Comparison of ENCODE assay signal across 8 mouse cellular contexts in the genomic region with DNA sequence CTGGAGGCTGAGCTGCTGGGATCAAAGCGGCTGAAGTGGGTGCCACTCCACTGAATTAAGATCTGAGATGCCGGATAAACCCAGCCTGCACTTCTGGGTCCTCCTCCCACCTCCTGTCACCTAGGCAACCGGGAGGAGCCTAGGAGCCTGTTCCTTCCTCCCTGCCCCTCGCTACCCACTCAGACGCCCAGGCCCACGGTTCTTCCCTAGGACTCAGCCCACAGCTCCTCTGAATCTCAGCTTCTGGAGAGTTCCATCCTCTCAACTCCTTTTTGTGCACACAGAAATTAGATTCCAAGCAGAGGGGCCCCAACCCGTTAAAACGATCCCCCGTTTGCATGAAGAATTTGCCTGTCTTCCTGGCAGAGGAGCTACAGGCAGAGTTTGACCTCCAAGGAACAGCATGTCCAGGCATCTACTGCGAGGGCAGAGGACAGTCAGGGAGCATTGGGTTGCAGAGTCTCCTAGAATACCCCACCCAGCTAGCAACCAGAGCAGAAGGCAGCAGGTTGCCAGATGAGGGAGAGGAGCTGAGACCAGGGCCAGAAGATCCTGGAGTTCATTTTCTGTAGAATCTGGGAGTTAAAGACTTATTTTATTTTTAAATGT.
DNase-seq lines count a peak whose midpoint lies in the region; ATAC-seq and TF ChIP-seq lines count a peak whose summit lies in the region.

No protein-coding gene starts in this region.

- H3K4me2 ChIP-seq in hindbrain, embryonic 14.5 days (replicated peaks), result peak overlapping the region; percentile 37

- H3K4me3 ChIP-seq in cortical plate, adult 2 months (ENCODE audit: insufficient read depth, low read length), result no peak overlapping the region
- peak overlapping the region; percentile 5; the same call in 1 of the 2 replicates for H3K4me3 ChIP-seq in hindbrain, embryonic 14.5 days (replicated peaks; ENCODE audit: low read length)

- WGBS in hindbrain, embryonic 14.5 days, result 1% methylated on average over 10 of the region's 10 CpGs

- H3K27me3 ChIP-seq in hindbrain, embryonic 14.5 days (ENCODE audit: control insufficient read depth, insufficient read depth, low read length), result no peaks in the 10 kb centered on the region

- TF ChIP-seq POLR2A in cortical plate, adult 2 months (IDR thresholded peaks at IDR 0.05; ENCODE audit: extremely low read depth, insufficient read depth, low read length), result peak; percentile 84

- H3K27ac ChIP-seq in cortical plate, adult 2 months (ENCODE audit: insufficient read depth, low read length), result peak overlapping the region; percentile 94
- peak overlapping the region; percentile 64 for H3K27ac ChIP-seq in hindbrain, embryonic 14.5 days

- peak; percentile 81 to 84 for DNase-seq in adrenal gland, adult (ENCODE audit: inconsistent age in 2 of 2, low spot score in 1 of 2)
- DNase-seq in gastrocnemius, adult 8-10 months (ENCODE audit: low spot score in 2 of 2), result peak; percentile 13 to 29
- peak; percentile 70 for DNase-seq in hindbrain, embryonic 14.5 days (ENCODE audit: low spot score)
- DNase-seq in layer of hippocampus, postnatal 14 days (ENCODE audit: low spot score in 2 of 2), result peak; percentile 61 to 82
- DNase-seq in lung, postnatal 10 days, result peak; percentile 88
- peak; percentile 73 for DNase-seq in retina, postnatal 7 days (ENCODE audit: low read depth, low spot score)

- H3K4me1 ChIP-seq in cortical plate, adult 2 months (ENCODE audit: control insufficient read depth, insufficient read depth, low read length), result peaks cover 17% of the 10 kb centered on the region
- peaks cover 14% of the 10 kb centered on the region for H3K4me1 ChIP-seq in hindbrain, embryonic 14.5 days (replicated peaks; ENCODE audit: control insufficient read depth, insufficient read depth, low read length)

- H3K36me3 ChIP-seq in hindbrain, embryonic 14.5 days (replicated peaks; ENCODE audit: control insufficient read depth, insufficient read depth), result no peaks in the 10 kb centered on the region

- ATAC-seq in hindbrain, embryonic 14.5 days (ENCODE audit: low FRiP score), result peak; percentile 64; the same call in 1 of the 2 replicates
- ATAC-seq in inflammation-experienced regulatory T-cells, adult 6 months, result no peak

- TF ChIP-seq CTCF in cortical plate, adult 2 months (IDR thresholded peaks at IDR 0.05; ENCODE audit: extremely low read depth, insufficient read depth, low read length), result no peak

- 0 out of 2 replicates have a peak, but pooled peaks cover 4% of the 10 kb centered on the region for H3K9me3 ChIP-seq in hindbrain, embryonic 14.5 days (ENCODE audit: control insufficient read depth, low read length)

- 0 out of 2 replicates have a peak overlapping the region, but pooled peaks have one; percentile 18 for H3K9ac ChIP-seq in hindbrain, embryonic 14.5 days

Comparison
In these comparisons a context has a peak if more than half of its experiments do, and no peak if none do; other contexts are left out.
1. DNase-seq: peak in every context shown above with its lines; median percentile 88 in lung, postnatal 10 days; 82 in adrenal gland, adult; 73 in retina, postnatal 7 days; 72 in layer of hippocampus, postnatal 14 days; 70 in hindbrain, embryonic 14.5 days; 21 in gastrocnemius, adult 8-10 months.